Comparison of ENCODE assay signal across 23 mouse cellular contexts in the genomic region with DNA sequence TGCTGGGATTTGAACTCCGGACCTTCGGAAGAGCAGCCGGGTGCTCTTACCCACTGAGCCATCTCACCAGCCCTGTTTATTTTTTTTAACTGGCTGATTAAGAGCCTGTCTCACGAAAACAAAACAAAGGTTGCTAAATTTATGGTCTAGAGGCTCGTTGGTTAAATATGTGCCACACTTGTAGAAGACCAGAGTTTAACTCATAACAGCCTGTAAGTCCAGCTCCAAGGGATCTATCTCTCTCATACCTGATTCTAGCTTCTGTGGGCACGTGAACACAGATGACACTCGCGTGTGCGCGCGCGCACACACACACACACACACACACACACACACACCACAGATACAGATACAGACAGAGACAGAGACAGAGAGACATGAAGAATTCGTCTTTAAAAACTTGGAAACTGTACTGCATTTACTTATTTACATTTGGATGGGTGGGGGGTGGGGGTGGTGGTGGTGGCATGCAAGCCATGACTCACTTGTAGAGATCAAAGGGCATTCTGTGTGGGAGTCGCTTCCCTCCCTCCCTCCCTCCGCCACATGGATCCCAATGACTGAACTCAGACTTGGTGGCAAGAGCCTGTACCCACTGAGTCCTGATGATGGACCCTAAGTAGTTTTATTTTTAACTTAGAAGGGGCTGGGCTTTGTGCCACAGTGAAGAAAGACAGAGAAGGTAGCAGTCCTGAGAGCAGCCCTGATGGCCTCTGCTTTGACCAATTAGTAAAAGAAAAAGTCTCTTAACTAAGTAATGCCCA. TPM values are rescaled to one million over a fixed set of nuclear protein-coding genes. Genes with fewer than 3 reads are reported as not detected.
DNase-seq lines count a peak whose midpoint lies in the region; ATAC-seq and TF ChIP-seq lines count a peak whose summit lies in the region.
"Had no signal": no experiment of that assay in that cellular context is flagged by ENCODE, and none has a peak within 500 bp of the region (broad histone marks: within the 10 kb centered on the region; RNA-seq: fewer than 3 reads in every experiment).

No protein-coding gene starts in this region.

- 46% methylated on average over 15 of the region's 15 CpGs for WGBS in kidney, embryonic 15.5 days
- WGBS in intestine, postnatal 0 days = 66% methylated on average over 15 of the region's 15 CpGs
- 74% methylated on average over 15 of the region's 15 CpGs for WGBS in stomach, embryonic 15.5 days

- H3K9me3 ChIP-seq in kidney, embryonic 15.5 days (replicated peaks) = no peaks in the 10 kb centered on the region
- no peaks in the 10 kb centered on the region for H3K9me3 ChIP-seq in intestine, postnatal 0 days (ENCODE audit: control insufficient read depth)
- H3K9me3 ChIP-seq in stomach, embryonic 15.5 days = no peaks in the 10 kb centered on the region
- H3K9me3 ChIP-seq: forebrain, embryonic 15.5 days; hindbrain, embryonic 10.5 days; midbrain, embryonic 10.5 days had no signal

- H3K36me3 ChIP-seq in kidney, embryonic 15.5 days = no peaks in the 10 kb centered on the region
- no peaks in the 10 kb centered on the region for H3K36me3 ChIP-seq in intestine, postnatal 0 days (ENCODE audit: control insufficient read depth, insufficient read depth)
- H3K36me3 ChIP-seq in stomach, embryonic 15.5 days = no peaks in the 10 kb centered on the region
- H3K36me3 ChIP-seq: forebrain, embryonic 15.5 days; hindbrain, embryonic 10.5 days; midbrain, embryonic 10.5 days had no signal

- no peak overlapping the region for H3K4me2 ChIP-seq in kidney, embryonic 15.5 days
- no peak overlapping the region for H3K4me2 ChIP-seq in intestine, postnatal 0 days (replicated peaks; ENCODE audit: low read depth)
- H3K4me2 ChIP-seq in stomach, embryonic 15.5 days = no peak overlapping the region
- H3K4me2 ChIP-seq: forebrain, embryonic 15.5 days had no signal

- 0 out of 2 replicates have a peak, but pooled peaks cover 7% of the 10 kb centered on the region for H3K27me3 ChIP-seq in kidney, embryonic 15.5 days
- H3K27me3 ChIP-seq in intestine, postnatal 0 days (replicated peaks; ENCODE audit: control insufficient read depth, insufficient read depth, low read length) = no peaks in the 10 kb centered on the region
- H3K27me3 ChIP-seq in stomach, embryonic 15.5 days (replicated peaks) = no peaks in the 10 kb centered on the region
- H3K27me3 ChIP-seq: CH12.LX; forebrain, embryonic 15.5 days had no signal

- peak; percentile 79 for ATAC-seq in kidney, embryonic 15.5 days (replicated peaks; ENCODE audit: low FRiP score)
- peak; percentile 60; the same call in 1 of the 2 replicates for ATAC-seq in intestine, postnatal 0 days
- peak; percentile 30; the same call in 1 of the 2 replicates for ATAC-seq in stomach, embryonic 15.5 days (ENCODE audit: insufficient read depth, low FRiP score, low read depth)
- ATAC-seq in frontal cortex, adult (ENCODE audit: low TSS enrichment) = no peak
- no peak for ATAC-seq in granulocyte monocyte progenitor cell, adult 5-6 weeks (replicated peaks; ENCODE audit: poor library complexity, severe bottlenecking)
- ATAC-seq: forebrain, embryonic 15.5 days had no signal

- TF ChIP-seq CTCF in intestine, postnatal 0 days (IDR thresholded peaks at IDR 0.05; ENCODE audit: low read depth) = no peak

- DNase-seq in kidney, adult 11 months = no peak
- peak; percentile 72 for DNase-seq in NIH3T3 (ENCODE audit: low read depth)
- no peak for DNase-seq in lung, postnatal 14 days
- DNase-seq: adrenal gland, postnatal 10 days; cerebellum, adult 2 months; heart, adult 2 months; lung, postnatal 36 days; spleen, adult 18-20 months; thymus, postnatal 36 days had no signal

- H3K27ac ChIP-seq in kidney, embryonic 15.5 days = peak overlapping the region; percentile 65
- peak overlapping the region; percentile 21; the same call in 1 of the 2 replicates for H3K27ac ChIP-seq in intestine, postnatal 0 days (ENCODE audit: low read depth, low read length)
- H3K27ac ChIP-seq in stomach, embryonic 15.5 days = no peak overlapping the region
- H3K27ac ChIP-seq: forebrain, embryonic 15.5 days; heart, adult 2 months had no signal

- H3K9ac ChIP-seq in kidney, embryonic 15.5 days = no peak overlapping the region
- no peak overlapping the region for H3K9ac ChIP-seq in intestine, postnatal 0 days (ENCODE audit: low read depth, low read length)
- H3K9ac ChIP-seq in stomach, embryonic 15.5 days = no peak overlapping the region
- H3K9ac ChIP-seq: forebrain, embryonic 15.5 days had no signal

- H3K4me1 ChIP-seq in kidney, embryonic 15.5 days = peaks cover 49% of the 10 kb centered on the region
- no peaks in the 10 kb centered on the region; the same call in 1 of the 2 replicates for H3K4me1 ChIP-seq in intestine, postnatal 0 days (replicated peaks; ENCODE audit: control insufficient read depth, insufficient read depth, low read length)
- 0 out of 2 replicates have a peak, but pooled peaks cover 7% of the 10 kb centered on the region for H3K4me1 ChIP-seq in stomach, embryonic 15.5 days

- H3K4me3 ChIP-seq in kidney, embryonic 15.5 days (replicated peaks) = no peak overlapping the region
- H3K4me3 ChIP-seq in intestine, postnatal 0 days (ENCODE audit: low read depth, low read length) = no peak overlapping the region
- no peak overlapping the region for H3K4me3 ChIP-seq in stomach, embryonic 15.5 days (replicated peaks)
- H3K4me3 ChIP-seq: forebrain, embryonic 15.5 days; heart, adult 2 months; hindbrain, embryonic 10.5 days; midbrain, embryonic 10.5 days had no signal

RNA-seq across cellular contexts. Expression of a gene that starts 23.4 kb away (rescaled TPM):
- polyA plus RNA-seq in kidney, embryonic 15.5 days (2015; fragmentation: Nextera tagmentation; extraction: Ambion mirVana) = 40.6 and 45.1 TPM in 2 replicates
- polyA plus RNA-seq in intestine, postnatal 0 days (2015; fragmentation: Nextera tagmentation; extraction: Ambion mirVana) = 36.2 and 36.3 TPM in 2 replicates
- 38.2 TPM in 2 replicates for polyA plus RNA-seq in stomach, embryonic 15.5 days (2015; fragmentation: Nextera tagmentation; extraction: Ambion mirVana)
- total RNA-seq in granulocyte monocyte progenitor cell, adult 5-6 weeks (2014; fragmentation: Nextera tagmentation) = 47.7 and 54.6 TPM in 2 replicates
- 31.1 and 33.4 TPM in 2 replicates for total RNA-seq in granulocyte monocyte progenitor cell, adult 5-6 weeks (2017)

RNA-seq across cellular contexts. Expression of a gene that starts 42.2 kb away (rescaled TPM):
- not detected in 2 replicates for polyA plus RNA-seq in kidney, embryonic 15.5 days (2015; fragmentation: Nextera tagmentation; extraction: Ambion mirVana)
- polyA plus RNA-seq in intestine, postnatal 0 days (2015; fragmentation: Nextera tagmentation; extraction: Ambion mirVana) = not detected in 2 replicates
- 2.5 TPM in 1 of 2 replicates, not detected in the other for polyA plus RNA-seq in stomach, embryonic 15.5 days (2015; fragmentation: Nextera tagmentation; extraction: Ambion mirVana)
- total RNA-seq in granulocyte monocyte progenitor cell, adult 5-6 weeks (2014; fragmentation: Nextera tagmentation) = not detected in 2 replicates
- total RNA-seq in granulocyte monocyte progenitor cell, adult 5-6 weeks (2017) = not detected in 2 replicates
- total RNA-seq: adrenal gland, postnatal 10 days; gastrocnemius, adult 18-20 months; heart, adult 2 months; layer of hippocampus, postnatal 10 days; left cerebral cortex, postnatal 10 days; liver, adult 2 months; monocyte, adult 5-6 weeks had no signal
- polyA plus RNA-seq: cerebellum, adult 2 months; forebrain, embryonic 15.5 days; heart, adult 2 months; hindbrain, embryonic 10.5 days; liver, adult 2 months had no signal

Comparison
In these comparisons a context has a peak if more than half of its experiments do, and no peak if none do; other contexts are left out.
1. ATAC-seq: peak in kidney, embryonic 15.5 days (single experiment), intestine, postnatal 0 days (single experiment) and stomach, embryonic 15.5 days (single experiment); none in frontal cortex, adult (single experiment) and granulocyte monocyte progenitor cell, adult 5-6 weeks (single experiment).